9 mouse cellular contexts compared by ENCODE assay signal in genomic region chr13:47201962-47202624, GRCm38 (mm10).
DNase-seq lines count a peak whose midpoint lies in the region; ATAC-seq and TF ChIP-seq lines count a peak whose summit lies in the region.
"Had no signal": no experiment of that assay in that cellular context is flagged by ENCODE, and none has a peak within 500 bp of the region (broad histone marks: within the 10 kb centered on the region; RNA-seq: fewer than 3 reads in every experiment).

No protein-coding gene starts in this region.

- TF ChIP-seq POLR2A in lung, adult 2 months (IDR thresholded peaks at IDR 0.05; ENCODE audit: borderline replicate concordance, extremely low read depth, low read depth, low read length): no peak
- no peak for TF ChIP-seq POLR2A in thymus, adult 2 months (IDR thresholded peaks at IDR 0.05; ENCODE audit: control insufficient read depth, extremely low read depth, insufficient read depth, low read length, poor library complexity)

- 0 out of 2 replicates have a peak, but pooled peaks cover 3% of the 10 kb centered on the region for H3K27me3 ChIP-seq in limb, embryonic 13.5 days
- no peaks in the 10 kb centered on the region for H3K27me3 ChIP-seq in thymus, adult 2 months (ENCODE audit: control insufficient read depth, insufficient read depth, low read length)

- DNase-seq in cerebellum, adult 9-10 months: peak; percentile 51
- no peak for DNase-seq in cerebellum, adult 8-10 months
- DNase-seq in lung, adult 2 months: peak; percentile 40
- DNase-seq in lung, postnatal 14 days: no peak
- DNase-seq in thymus, postnatal 10 days (ENCODE audit: low spot score in 2 of 2): no peak
- DNase-seq in ovary, postnatal 36 days (ENCODE audit: low spot score): no peak
- no peak for DNase-seq in thymus, adult 2 months
- DNase-seq: kidney, postnatal 4 days had no signal

- peaks cover 8% of the 10 kb centered on the region; the same call in 1 of the 2 replicates for H3K9me3 ChIP-seq in limb, embryonic 13.5 days

- WGBS in lung, adult 2 months: 19% methylated on average over 13 of the region's 13 CpGs
- WGBS in limb, embryonic 13.5 days: 40% methylated on average over 13 of the region's 13 CpGs
- 91% methylated on average over 13 of the region's 13 CpGs for WGBS in thymus, adult 2 months

- no peak overlapping the region for H3K4me3 ChIP-seq in lung, adult 2 months (replicated peaks; ENCODE audit: extremely low read depth, low read depth, low read length)
- no peak overlapping the region for H3K4me3 ChIP-seq in limb, embryonic 13.5 days
- H3K4me3 ChIP-seq in thymus, adult 2 months (ENCODE audit: control insufficient read depth, insufficient read depth, low read length): no peak overlapping the region

- no peak for ATAC-seq in limb, embryonic 13.5 days (ENCODE audit: low FRiP score, low read depth)

- H3K27ac ChIP-seq in limb, embryonic 13.5 days: peak overlapping the region; percentile 63
- no peak overlapping the region; the same call in 1 of the 2 replicates for H3K27ac ChIP-seq in thymus, adult 2 months (ENCODE audit: control insufficient read depth, insufficient read depth, low read length)

- H3K36me3 ChIP-seq in limb, embryonic 13.5 days: no peaks in the 10 kb centered on the region
- no peaks in the 10 kb centered on the region for H3K36me3 ChIP-seq in thymus, adult 2 months (ENCODE audit: control insufficient read depth, insufficient read depth, low read length)

- H3K4me1 ChIP-seq in lung, adult 2 months (ENCODE audit: control insufficient read depth, insufficient read depth, low read length): peaks cover 18% of the 10 kb centered on the region
- peaks cover 15% of the 10 kb centered on the region for H3K4me1 ChIP-seq in limb, embryonic 13.5 days
- H3K4me1 ChIP-seq in thymus, adult 2 months (replicated peaks; ENCODE audit: control insufficient read depth, insufficient read depth, low read length): no peaks in the 10 kb centered on the region; the same call in 1 of the 2 replicates

- H3K9ac ChIP-seq in limb, embryonic 13.5 days: no peak overlapping the region

- peak overlapping the region; percentile 11; the same call in 1 of the 2 replicates for H3K4me2 ChIP-seq in limb, embryonic 13.5 days (replicated peaks)

- no peak for TF ChIP-seq CTCF in lung, adult 2 months (IDR thresholded peaks at IDR 0.05; ENCODE audit: insufficient read depth, low read length)
- no peak for TF ChIP-seq CTCF in thymus, adult 2 months (IDR thresholded peaks at IDR 0.05; ENCODE audit: borderline replicate concordance, control insufficient read depth, extremely low read depth, insufficient read depth, low read length, poor library complexity)

Comparison
In these comparisons a context has a peak if more than half of its experiments do, and no peak if none do; other contexts are left out.
1. DNase-seq: peak in cerebellum, adult 9-10 months (single experiment) and lung, adult 2 months (single experiment); none in cerebellum, adult 8-10 months (single experiment), lung, postnatal 14 days (single experiment), thymus, postnatal 10 days (0 of 2), ovary, postnatal 36 days (single experiment) and thymus, adult 2 months (single experiment).